Mouse (Mus musculus): Measurements from ENCODE around the gene Abl2.
"Not testable (repeated sequence)": the region's sequence is repeated elsewhere in the genome, so short reads cannot be mapped to it uniquely, and the experiment has no call there.

Gene Abl2

DNA sequence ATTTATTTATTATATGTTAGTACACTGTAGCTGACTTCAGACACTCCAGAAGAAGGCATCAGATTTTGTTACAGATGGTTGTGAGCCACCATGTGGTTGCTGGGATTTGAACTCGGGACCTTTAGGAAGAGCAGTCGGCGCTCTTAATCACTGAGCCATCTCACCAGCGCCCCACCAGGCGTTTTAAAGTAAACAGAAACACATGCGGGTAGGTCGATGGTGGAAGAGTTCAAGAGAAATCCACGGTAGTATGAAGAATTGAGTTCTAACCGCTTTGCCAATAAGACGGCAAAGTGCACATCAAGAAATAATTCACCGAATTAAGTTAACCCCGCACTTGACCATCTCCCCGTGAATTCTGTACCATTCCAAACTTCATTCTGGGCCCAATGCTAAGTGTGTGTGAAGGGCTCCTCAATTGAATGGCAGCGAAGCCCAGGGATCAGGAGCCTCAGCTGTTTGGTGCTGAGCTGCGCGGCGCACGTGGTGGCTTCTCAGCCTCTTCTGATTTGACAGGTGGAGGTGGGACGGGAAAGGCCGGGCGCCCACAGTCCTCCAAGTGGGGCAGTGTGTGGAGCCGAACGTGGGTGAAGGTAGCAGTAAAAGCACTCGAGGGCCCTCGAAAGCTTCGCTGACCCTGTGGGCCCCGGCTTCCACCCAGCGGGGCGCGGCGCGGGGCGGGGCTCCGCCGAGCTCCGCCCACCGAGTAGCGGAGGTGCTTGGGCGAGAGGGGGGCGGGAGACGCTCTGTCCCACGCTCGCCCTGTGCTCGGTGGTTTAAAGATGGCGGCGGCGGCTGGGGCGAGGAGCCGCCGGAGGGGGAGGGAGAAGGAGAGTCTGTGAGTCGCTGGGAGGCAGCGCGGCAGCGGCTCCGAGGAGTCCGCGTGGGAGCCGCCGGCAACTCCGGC lies at the start of gene Abl2:
TSS of gene Abl2 (plus strand) at position 763 of the 907 bp plus-strand sequence.
- no peak for DNase-seq (ENCODE audit: extremely low spot score, low read depth, low spot score)

DNA sequence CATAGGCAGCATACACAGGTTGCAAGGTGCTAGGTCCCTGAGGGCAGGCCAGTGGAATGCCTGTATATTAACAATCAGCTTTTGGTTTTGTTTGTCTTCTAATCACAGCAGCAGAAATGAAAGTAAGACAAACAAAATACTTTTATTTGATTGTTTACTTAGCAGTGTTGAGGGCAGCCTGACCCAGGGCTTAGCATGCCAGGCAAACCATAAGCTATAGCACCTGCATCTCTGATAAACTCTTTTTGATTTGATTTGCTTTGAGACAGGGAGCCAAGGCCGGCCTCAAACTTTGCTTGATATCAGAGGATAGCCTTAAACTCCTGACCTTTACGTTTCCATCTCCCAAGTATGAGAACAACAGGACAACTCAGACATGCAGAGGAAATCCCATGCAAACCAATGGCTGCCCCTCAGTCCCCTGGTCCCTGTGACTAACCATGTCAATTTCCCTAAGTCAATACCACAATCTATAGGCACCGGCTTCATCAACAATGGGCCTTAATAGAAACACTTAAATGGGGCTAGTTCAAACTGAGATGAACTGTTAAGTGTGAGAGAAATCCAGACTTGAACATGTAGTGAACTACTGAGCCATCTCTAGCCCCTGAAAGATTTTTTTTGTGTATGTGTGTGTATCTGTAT lies 38.3 kb upstream of the Abl2 start:
- no peak for DNase-seq (ENCODE audit: extremely low spot score, low read depth, low spot score)

DNA sequence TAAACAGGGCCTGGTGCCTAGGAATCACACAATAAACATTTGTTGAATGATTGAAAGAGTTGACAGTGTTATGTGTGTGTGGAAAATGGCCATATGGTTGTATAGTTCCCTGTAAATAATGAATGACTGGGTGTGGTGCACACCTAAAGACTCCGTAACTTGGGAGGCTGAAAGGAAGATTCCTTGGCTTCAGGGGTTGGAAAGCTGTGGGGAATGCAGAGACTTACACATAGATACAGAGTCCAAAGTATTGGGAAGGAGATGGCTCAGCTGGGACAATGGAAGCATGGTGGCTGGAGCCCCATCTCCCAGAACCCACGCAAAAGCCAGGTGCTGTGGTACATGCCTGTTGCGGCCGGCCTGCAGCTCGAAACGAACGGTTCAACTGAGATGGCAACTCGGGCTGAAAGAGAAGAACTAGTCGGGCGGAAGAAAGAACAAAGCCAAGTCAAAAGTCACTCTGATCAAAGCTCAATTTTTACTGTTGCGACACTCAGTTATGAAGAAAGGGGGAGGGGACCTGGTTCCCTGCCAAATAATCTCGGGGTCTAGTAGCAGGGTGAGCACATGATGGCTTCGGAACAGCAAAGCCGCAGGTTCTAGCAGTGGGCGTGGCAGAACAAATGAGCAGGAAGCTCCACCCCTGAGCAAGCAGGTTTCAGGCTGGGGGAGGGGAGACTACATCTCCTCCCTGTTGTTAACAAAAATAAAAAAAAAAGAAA lies 36.6 kb upstream of the Abl2 start:
- no peak for DNase-seq (ENCODE audit: extremely low spot score, low read depth, low spot score)

DNA sequence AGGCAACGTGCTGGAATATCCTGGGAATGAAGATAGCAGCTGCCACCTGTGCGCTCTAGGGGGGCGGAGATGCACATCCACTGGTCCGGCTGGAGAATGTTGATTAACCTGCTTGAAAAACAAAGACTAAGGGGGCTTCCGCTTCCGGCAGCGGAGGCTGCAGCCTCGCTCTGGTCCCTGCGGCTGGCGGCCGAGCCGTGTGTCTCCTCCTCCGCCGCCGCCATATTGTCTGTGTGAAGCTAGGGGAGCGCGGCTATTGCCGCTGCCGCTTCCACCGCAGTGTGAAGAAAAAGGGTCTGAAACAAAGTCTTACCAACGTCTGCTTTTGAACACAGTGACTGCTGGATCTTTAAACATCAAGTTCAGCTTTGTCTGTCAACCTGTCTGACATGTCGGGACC lies 34.7 kb upstream of the Abl2 start, which contains the start of gene Gm10031:
TSS of gene Gm10031 (plus strand) at position 171 of the 400 bp plus-strand sequence.
- DNase-seq (ENCODE audit: extremely low spot score, low read depth, low spot score) = not testable (repeated sequence)

DNA sequence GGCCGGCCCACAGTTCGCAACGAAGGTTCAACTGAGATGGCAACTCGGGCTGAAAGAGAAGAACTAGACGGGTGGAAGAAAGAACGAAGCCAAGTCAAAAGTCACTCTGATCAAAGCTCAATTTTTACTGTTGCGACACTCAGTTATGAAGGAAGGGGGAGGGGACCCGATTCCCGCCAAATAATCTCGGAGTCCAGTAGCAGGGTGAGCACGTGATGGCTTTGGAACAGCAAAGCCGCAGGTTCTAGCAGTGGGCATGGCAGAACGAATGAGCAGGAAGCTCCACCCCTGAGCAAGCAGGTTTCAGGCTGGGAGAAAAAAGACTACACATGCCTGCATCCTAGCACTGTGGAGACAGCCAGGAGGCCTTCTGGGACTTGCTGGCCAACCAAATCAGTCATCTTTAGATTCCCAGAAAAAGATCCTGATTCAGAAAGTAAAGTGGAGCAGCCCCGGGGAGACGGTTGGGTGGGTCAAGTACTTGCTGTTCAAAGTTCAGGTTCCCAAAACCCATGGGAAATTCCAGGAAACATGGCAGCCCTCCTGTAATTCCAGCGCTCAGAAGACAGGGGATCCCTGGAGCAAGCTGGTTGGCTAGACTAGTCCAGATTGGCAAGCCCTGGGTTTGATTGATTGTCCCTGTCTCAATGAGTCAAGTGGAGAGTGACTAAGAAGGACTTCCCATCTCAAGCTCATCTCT lies 26.0 kb upstream of the Abl2 start:
- not testable (repeated sequence) for DNase-seq (ENCODE audit: extremely low spot score, low read depth, low spot score)

DNA sequence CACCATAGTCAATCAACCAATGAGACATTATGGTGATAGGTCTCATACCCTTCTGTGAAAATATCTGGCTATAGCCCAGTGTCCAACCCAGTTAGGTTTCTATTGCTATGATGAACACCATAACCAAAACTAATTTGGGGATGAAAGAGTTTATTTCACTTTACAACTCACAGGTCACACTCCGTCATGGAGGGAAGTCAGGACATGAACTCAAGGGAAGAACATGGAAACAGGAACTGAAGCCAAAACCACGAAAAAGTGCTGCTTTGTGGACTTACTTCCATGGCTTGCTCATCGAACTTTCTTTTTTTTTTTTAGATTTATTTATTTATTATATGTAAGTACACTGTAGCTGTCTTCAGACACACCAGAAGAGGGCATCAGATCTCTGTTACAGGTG lies 25.1 kb upstream of the Abl2 start:
- DNase-seq (ENCODE audit: extremely low spot score, low read depth, low spot score) = no peak

DNA sequence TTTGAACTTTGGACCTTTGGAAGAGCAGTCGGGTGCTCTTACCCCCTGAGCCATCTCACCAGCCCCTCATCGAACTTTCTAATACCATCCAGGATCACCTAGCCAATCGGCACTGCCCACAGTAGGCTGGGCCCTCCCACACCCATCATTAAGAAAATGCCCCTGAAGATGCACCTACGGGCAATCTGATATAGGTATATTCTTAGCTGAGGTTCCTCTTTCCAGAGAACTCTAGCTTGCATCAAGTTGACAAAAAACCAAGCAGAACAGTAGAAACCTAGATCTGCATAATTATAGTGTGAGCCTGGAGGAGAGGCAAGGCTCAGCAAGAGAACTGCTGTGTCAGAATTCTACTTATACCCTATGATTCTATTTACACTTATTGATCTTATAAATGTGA lies 24.7 kb upstream of the Abl2 start:
- no peak for DNase-seq (ENCODE audit: extremely low spot score, low read depth, low spot score)

DNA sequence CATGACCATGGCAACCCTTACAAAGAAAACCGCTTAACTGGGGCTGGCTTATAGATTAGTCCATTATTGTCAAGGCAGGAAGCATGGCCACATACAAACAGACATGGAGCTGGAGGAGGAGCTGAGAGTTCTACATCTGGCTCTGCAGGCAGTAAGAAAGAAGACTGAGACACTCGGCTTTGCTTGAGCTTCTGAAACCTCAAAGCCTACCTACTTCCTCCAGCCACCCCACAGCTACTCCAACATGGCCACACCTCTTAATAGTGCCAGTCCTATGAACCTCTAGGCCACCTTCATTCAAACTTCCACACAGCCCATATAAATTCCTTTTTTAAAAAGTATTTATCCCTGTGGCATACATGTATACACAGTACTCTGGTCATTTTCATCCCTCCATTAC lies 21.6 kb upstream of the Abl2 start:
- DNase-seq (ENCODE audit: extremely low spot score, low read depth, low spot score) = no peak

DNA sequence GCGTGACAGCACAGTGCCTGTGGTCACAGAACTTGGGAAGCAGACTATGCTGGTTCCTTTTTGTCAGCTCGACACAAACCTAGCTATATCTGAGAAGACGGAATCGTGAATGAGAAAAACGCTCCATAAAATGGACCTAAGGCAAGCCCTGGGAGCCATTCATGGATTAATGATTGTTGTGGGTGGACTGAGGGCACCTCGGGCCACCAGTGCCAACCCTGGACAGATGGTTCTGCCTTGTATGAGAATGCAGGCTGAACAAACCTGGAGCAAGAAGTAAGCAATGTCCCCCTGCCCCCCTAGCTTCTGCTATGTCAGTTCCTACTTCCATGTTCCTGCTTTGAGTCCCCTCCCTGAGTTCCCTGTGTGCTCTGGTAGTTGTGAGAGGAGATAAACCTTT lies 20.9 kb upstream of the Abl2 start:
- no peak for DNase-seq (ENCODE audit: extremely low spot score, low read depth, low spot score)

DNA sequence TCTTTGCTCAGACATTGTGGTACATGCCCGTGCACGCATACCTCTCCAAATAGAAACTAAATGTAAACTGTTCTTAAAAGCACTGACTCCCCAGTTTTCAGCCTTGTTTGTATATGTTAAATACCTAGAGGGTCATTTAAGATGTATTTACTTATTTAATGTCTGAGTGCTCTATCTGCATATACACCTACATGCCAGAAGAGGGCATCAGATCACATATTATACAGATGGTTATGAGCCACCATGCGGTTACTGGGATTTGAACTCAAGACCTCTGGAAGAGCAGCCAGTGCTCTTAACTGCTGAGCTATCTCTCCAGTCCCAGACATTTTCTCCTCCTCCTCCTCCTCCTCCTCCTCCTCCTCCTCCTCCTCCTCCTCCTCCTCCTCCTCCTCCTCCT lies 20.2 kb upstream of the Abl2 start:
- no peak for DNase-seq (ENCODE audit: extremely low spot score, low read depth, low spot score)

DNA sequence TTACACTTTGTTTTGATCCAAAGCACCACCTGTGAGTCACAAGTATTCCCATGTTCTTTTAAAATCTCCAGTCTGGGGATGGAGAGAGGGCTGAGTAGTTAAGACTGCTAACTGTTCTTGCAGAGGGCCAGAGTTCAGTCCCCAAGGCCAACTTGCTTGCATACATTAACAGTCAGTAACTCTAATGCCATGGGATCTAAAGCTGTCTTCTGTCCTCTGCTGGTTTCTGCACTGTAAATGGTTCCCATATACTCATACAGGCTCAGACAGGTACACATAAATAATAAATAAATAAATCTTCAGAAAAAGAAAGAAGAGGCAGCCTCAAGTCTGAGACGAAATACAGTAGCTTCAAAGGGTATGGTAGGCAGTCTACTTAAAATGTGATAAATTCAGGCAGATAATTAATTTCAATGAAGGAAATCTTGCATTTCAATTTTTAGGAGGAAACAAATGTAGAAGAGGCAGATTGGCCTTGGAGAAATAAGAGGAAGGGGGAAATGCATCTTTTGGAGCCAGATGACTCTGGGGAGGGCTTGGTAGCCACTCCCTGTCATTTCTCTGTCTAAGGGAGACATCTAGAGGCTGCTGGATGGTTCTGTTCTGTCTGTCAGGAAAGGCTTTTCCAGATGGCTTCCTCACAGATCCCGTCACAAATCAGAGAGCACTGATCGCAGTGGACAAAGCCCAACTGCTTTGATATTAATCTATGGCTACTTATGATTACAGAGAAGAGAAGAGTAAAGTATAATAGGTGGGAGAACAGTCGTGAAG lies 18.6 kb upstream of the Abl2 start:
- no peak for DNase-seq (ENCODE audit: extremely low spot score, low read depth, low spot score)

DNA sequence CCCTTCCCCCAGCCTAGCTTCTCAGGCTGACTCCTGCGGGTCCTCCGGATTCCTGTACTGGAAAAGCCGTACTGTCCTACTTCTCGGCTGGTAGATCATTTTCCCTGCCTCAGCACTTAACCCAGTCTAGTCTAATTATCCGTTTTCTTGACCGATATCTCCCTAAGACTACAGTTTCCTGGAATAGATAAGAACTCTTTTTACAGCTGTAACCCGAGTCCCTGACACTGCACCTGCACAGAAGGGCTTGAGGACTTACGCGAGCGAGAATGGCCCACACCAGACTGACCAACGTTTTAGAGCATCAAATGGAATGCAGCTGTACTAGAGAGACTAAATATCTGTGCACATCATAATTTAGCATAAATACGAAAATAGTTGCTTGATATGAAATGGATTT lies 14.6 kb upstream of the Abl2 start:
- no peak for DNase-seq (ENCODE audit: extremely low spot score, low read depth, low spot score)

DNA sequence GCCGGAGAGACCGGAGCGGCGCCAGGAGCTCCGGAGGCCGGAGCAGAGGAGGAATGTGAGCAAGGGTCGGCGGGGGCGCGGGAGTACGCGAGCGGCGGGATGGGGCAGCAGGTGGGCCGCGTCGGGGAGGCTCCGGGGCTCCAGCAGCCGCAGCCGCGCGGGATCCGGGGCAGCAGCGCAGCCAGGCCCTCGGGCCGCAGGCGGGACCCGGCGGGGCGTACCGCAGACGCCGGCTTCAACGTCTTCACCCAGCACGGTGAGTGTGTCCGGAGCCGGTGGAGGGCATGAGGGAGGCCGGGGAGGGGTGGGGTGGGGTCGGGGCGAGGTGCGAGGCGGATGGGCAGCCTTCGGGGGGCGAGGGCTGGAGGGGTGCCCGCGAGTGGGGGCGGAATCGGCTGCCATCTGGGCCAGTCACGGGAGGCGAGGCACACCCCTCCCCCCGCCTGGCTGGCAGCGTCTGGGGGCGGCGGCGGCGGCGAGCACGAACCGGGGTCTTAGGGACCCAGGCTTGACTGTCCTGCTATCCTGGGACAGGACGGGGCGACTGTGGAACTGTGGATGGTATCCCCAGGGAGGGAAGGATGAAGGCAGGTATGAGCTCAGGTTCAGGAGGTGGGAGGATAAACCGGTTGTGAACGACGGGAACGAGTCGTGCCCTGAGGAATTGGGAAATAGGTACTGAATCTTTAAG lies 509 bp downstream of the Abl2 start:
- no peak for DNase-seq (ENCODE audit: extremely low spot score, low read depth, low spot score)

DNA sequence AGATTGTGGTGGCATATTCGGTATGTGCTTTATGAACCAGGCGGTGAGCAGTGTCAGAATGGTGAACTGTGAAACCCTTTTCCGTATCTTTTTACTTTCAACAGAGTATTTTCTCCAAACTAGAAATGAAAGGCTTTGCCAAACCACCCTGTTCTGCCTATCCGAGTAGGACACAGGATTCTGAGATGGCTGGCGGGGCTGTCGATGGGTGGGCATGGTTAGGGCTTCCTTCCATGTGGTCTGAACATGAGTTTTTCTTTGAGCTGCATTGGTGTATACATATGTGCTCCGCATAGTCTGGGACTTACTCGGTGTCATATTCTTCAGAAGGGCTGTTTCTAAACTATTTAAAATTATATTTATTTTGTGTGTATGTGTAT lies 1.0 kb downstream of the Abl2 start:
- no peak for DNase-seq (ENCODE audit: extremely low spot score, low read depth, low spot score)

DNA sequence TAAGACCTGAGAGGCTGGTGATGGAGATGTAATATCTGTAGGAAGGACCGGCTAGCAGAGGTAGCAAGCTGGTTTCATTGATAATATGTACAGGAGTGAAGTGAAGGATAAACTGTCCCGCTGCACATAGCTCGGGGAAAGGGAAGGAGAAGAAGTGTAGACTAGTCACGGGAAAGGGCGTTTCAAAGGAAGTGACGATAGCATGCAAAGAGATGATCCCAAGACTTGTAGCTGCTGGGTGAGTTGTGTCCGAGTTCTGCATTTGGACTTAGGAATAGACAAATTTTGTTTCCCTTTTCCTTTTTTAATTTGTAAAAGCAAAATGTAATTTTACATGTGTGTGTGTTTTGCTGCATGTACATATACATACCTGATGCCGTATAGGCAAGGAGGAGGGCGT lies 1.9 kb downstream of the Abl2 start:
- no peak for DNase-seq (ENCODE audit: extremely low spot score, low read depth, low spot score)

DNA sequence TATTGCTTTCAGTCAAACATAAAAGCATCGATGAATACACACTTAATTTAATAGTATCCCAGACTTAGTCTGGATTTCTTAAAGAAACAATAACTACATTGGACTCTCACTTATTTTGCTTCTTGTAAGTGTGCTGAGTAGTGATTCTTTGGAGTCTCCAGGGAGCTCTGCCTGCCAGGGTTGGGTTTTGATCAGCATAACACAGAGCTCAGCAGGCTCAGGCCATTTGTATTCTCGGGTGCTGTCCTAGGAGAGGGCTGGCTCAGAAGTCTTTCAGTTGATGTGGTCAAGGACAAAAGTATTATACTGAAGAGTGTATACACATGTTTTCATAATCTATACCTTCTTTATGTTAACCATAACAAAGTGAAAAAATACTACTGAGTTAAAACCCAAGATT lies 6.7 kb downstream of the Abl2 start:
- no peak for DNase-seq (ENCODE audit: extremely low spot score, low read depth, low spot score)

DNA sequence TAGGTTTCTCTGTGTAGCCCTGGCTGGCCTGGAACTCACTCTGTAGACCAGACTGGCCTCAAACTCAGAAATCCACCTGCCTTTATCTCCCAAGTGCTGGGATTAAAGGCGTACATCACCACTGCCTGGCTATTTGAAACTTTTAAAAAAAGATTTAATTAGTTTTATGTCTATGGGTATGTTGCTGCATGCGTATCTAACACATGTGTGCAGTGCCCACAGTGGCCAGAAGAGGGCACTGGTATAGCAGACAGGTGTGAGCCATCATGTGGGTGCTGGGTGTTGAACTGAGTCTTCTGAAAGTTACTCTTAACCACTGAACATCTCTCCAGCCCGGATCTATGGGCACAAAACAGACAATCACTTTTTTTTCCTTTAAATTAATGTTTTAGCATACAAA lies 7.5 kb downstream of the Abl2 start:
- no peak for DNase-seq (ENCODE audit: extremely low spot score, low read depth, low spot score)

DNA sequence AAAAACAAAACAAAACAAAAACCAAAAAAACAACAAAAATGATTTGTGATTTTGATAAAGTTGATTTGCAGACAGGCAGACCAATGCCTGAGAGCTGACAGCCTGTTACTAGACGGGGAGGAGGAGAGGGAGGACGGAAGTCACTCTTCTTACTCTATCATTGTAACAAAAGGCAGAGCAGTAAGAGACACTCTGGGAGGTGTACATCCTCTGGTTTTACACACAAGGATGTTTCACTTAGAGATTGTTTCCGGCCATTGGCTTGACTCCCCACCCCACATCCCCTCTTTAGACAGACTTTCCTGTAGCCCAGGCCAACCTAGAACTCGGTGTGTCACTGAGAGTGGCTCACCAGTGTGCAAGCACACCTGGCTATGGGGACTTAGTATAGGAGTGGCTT lies 11.0 kb downstream of the Abl2 start:
- no peak for DNase-seq (ENCODE audit: extremely low spot score, low read depth, low spot score)

DNA sequence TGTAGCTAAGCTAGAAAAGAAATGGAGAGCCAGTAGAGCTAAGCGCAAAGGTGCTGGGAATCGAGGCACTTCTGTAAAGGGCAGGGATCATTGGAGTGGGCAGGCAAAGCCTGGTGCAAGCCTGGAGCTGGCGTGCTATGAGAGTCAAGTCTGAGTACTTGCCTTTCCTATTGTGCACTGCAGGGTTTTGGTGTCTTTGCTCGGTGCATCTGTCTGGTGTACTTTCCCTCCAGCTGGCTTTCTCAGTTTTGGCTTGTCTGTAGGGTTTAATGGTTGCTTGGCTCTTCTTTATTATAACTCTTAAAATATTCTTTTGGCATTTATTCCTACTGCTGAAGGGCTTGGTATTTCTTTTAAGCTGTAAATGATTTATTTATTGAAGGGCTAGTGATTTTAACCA lies 14.4 kb downstream of the Abl2 start:
- DNase-seq (ENCODE audit: extremely low spot score, low read depth, low spot score) = no peak

DNA sequence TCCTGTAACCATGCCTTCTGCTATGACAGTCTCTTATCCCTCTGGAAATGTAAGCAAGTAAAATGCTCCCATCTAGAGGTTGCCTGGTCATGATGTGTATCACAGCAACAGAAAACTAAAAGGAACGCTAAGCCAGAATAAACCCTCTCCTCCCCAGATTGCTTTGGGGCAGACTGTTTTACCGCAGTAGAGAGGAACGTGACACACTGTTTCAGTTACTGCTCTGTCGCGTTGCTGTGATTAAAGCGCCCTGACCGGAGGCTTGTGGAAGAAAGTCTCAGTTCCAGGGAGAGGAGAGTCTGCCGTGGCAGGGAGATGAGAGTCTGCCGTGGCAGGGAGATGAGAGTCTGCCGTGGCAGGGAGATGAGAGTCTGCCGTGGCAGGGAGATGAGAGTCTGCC lies 22.6 kb downstream of the Abl2 start:
- DNase-seq (ENCODE audit: extremely low spot score, low read depth, low spot score) = no peak
